Mouse (Mus musculus) retina, postnatal 7 days (tissue): ENCODE results near the gene Aifm1.
A peak's percentile ranks its signal among the peaks of the same experiment; 100 is the strongest.

Experiments used
- DNase-seq: peaks from one replicate; pipeline ENCODE4 v3.0.0-alpha.2; 2012; ENCODE audit warnings: low read depth, low spot score

Aifm1 gene

GRCm38 (mm10) chrX:48513166-48513807 lies at the start of gene Aifm1:
Gene Aifm1, minus strand, starts transcription at chrX:48513563.
- DNase-seq, result peak; percentile 86

DNA sequence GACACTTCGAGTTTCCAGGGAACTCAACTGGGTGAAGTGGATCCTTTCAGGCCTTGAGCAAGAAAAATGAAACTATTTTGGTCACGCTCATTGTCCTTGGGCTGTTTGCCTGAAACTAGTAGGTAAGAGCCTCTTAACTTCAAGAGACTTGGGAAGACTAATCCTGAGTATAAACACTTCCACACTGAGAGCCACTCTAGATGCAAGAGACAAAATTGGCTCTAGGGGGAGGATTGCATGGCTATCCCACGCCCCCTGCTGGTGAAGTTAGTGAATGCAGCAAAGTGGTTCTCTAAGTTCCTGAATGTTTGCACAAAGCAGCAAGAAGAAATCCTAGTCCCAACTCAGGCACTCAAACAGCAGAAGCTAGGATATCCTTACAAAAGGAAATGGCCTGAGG lies 18.8 kb upstream of the Aifm1 start:
- peak; percentile 47 for DNase-seq

- DNase-seq, result no peak
Observed at GRCm38 (mm10) chrX:48526435-48526834, 13.1 kb upstream of the Aifm1 start.

DNA sequence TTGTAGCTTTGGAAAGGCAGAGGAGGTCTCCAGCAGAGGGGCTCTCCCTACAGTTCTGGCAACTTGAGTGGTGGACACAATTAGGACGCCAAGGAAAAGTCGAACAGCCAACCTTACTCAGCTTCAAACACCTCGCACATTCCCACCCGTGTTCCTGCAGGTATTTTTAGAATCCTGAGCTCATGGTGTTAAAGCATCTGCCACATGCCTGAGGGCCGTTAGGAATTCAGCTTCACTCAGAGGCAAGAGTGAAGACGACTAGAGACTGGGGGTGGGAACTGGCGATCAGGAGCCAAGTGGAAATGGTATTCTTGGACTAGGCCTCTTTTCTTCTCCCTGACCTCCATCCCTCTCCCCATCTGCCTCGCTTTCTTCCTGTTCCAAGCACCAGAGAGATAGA lies 12.5 kb upstream of the Aifm1 start:
- DNase-seq, result no peak

DNA sequence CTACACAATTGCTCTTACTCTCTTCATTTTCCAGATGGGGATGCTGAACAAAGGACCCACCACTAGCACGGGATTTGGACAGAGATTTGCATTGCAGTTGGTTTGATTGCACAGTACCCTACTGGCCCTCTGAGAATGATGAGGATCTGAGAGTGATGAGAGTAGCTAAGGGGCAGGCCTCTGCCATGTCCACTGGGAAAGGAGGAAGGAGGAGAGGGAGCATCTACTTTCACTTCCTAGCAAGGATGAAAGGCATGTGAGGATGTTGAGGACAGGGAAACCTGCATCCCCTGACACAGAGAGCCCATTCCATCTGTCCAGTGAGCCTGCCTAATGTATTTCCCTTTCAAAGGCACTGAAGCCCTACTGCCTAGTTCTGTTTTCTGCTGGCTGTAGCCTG lies 12.0 kb upstream of the Aifm1 start:
- no peak for DNase-seq

DNA sequence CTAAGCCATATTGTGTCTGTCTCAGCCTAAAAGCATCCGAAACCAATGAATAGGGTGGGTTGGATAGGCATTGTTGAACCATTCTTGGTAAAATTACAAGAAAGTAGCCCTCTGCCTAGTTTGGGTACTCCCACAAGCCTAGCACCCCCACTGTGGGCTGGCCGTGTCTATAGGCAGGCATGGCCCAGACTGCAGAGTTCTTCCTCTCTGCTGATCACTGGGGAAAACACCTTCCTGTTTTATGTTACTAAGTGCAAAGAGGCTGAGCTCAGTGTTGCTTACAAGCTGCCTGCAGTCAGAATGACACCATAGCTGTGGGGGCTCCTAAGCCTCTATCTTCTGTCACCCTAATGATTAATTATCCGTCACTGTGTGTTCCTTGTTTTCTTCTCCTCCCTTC lies 10.1 kb upstream of the Aifm1 start:
- DNase-seq, result no peak

GRCm38 (mm10) chrX:48521651-48522050 lies 8.3 kb upstream of the Aifm1 start:
- no peak for DNase-seq

- DNase-seq, result no peak
Observed at GRCm38 (mm10) chrX:48519549-48520085, 6.3 kb upstream of the Aifm1 start.

- no peak for DNase-seq
Observed at GRCm38 (mm10) chrX:48518808-48519548, 5.6 kb upstream of the Aifm1 start, which contains the start of gene Rab33a. Gene Rab33a, plus strand, starts transcription at chrX:48519285.

GRCm38 (mm10) chrX:48518211-48518807 lies 4.9 kb upstream of the Aifm1 start:
- no peak for DNase-seq

GRCm38 (mm10) chrX:48513824-48514223 lies 461 bp upstream of the Aifm1 start:
- no peak for DNase-seq

DNA sequence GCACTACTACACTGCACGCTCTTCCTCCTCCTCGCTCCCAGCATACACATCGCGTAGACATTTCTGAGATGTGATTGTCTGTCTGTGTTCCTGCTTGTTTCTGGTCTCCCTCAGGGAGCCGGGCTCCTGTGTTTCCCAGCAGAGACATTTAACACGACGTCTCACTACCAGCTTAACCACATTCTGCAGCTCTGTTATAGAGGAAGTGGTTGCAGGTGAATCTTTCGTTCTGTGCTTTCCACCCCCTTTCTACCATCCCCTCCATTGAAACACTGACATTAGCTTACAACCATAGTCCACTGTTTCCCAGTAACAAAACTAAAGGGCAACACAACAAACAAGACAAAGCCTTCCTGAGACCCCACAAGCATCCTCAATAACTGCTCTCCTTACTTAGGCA lies 19.6 kb downstream of the Aifm1 start:
- no peak for DNase-seq

GRCm38 (mm10) chrX:48481687-48482086 lies 31.7 kb downstream of the Aifm1 start:
- no peak for DNase-seq

DNA sequence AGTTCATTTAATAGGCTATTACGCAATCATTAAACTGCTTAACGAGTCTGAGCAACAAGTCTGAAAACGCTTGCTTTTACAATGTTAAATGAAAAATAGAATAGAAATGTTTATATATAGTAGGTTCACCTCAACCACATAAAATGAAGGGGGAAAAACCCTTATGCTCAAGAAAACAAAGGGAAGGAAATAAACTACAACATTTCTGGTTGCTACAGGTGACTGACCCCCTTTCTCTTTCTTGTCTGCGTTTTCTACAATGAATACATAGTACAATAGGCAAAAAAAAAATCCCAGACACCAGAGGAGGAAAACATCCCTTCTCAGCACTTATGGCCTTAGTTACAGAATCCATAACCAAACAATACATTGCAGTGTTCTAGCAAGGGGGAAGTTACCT lies 32.3 kb downstream of the Aifm1 start:
- no peak for DNase-seq

- DNase-seq, result no peak
Observed at GRCm38 (mm10) chrX:48467355-48467946, 45.9 kb downstream of the Aifm1 start.

- DNase-seq, result no peak
Observed at GRCm38 (mm10) chrX:48466174-48466573, 47.2 kb downstream of the Aifm1 start.

DNA sequence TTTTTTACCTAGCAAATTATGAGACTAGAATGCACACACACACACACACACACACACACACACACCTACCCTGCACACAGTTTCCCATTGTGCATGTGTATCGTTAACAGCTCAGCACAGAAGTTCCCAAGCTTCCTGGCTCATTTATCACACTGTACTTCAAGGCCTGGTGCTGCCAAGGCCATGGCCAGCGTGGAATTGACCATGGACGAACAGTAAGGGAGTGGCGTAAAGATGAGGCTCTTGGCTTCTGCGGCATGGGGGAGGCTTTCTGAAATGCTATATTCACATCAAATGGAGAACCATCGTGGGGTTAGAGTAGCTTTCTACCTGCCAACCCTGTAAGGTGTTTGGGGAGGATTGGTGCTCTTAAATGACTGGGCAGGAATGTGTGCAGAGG lies 48.9 kb downstream of the Aifm1 start:
- no peak for DNase-seq

- DNase-seq, result no peak
Observed at GRCm38 (mm10) chrX:48463636-48464035, 49.7 kb downstream of the Aifm1 start.

GRCm38 (mm10) chrX:48462754-48463507 lies 50.4 kb downstream of the Aifm1 start, which contains the start of gene Elf4:
Gene Elf4, minus strand, starts transcription at chrX:48463132.
- DNase-seq, result peak; percentile 49

DNA sequence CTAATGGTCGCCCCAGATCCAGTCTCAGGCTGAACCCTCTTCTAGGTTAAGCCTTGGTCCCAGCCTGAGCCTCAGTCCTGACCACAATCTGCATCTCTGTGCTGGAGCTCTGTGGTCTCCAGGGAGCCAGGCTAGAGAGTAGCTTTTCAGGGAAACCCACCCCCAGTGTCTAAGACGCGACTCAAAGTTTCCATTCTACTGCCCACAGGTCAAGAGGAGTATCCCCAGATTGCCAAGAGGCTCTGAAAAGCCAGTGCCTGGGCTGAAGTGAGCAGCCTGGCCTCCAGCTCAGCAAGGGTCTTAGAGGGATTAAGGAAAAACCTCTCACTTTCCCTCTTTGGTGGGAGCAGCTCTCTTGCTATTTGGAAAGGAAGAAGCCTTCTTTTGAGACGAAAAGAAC lies 51.1 kb downstream of the Aifm1 start:
- DNase-seq, result no peak

GRCm38 (mm10) chrX:48461006-48461405 lies 52.4 kb downstream of the Aifm1 start:
- DNase-seq, result no peak
